Mouse (Mus musculus) cortical plate, adult 2 months (tissue): ENCODE measurements around the gene 1110008L16Rik.
"Not testable (repeated sequence)": the region's sequence is repeated elsewhere in the genome, so short reads cannot be mapped to it uniquely, and the experiment has no call there.

ENCODE experiments used
- CTCF ChIP-seq: fragments of 200-500 bp; IDR thresholded peaks from 2 replicates; pipeline ENCODE4 v1.5.1; 2011; ENCODE audit warnings: mild to moderate bottlenecking, control low read depth, low read length; ENCODE audit not compliant: insufficient read depth; ENCODE audit errors: extremely low read depth
- POLR2A ChIP-seq: fragments of 200-500 bp; IDR thresholded peaks from 2 replicates; pipeline ENCODE4 v1.6.1; 2011; ENCODE audit warnings: mild to moderate bottlenecking, low read length, control low read depth; ENCODE audit not compliant: insufficient read depth; ENCODE audit errors: extremely low read depth

GRCm38 (mm10) chr12:55343045-55343444 is 43.7 kb downstream of the 1110008L16Rik start:
- TF ChIP-seq POLR2A, CTCF: not testable (repeated sequence)
